Mouse (Mus musculus) adrenal gland, adult 18-20 months (tissue): ENCODE data around the gene Stxbp3. TPM values are rescaled to one million over a fixed set of nuclear protein-coding genes. Genes with fewer than 3 reads are reported as not detected.

Source experiments
- DNase-seq, 2 experiments: peaks; one replicate each; pipeline ENCODE4 v3.0.0; 2021 to 2022; ENCODE audit warnings: low spot score in 2 of 2
- total RNA-seq, 2 experiments: library from RNA; stranded (reverse); gene quantifications; 1 replicate in 1 of 2; 2 replicates in 1 of 2; pipeline ENCODE4 v1.2.3; 2021

Gene Stxbp3
- total RNA-seq, 2 experiments from 2014 or later = 42.0 to 74.7 TPM

DNA sequence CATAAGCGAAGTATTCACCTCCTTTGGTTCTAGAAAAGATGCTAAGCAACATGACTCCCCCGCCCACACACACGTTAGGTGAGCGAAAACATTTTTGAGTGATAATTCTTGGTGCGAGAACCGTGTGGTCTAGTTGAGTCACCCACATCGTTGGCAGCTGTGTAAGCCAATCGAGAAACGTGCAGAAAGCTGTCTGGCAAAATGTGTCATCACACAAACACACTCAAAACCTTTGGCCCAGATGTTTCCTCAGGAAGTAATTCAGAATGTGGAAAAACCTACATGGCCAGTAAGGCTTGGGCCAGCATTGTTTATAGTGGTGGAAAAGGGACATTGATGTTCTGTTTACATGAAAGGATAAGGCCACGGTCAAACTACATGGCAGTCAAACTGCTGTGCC lies 72.9 kb downstream of the Stxbp3 start:
- no peak for DNase-seq

DNA sequence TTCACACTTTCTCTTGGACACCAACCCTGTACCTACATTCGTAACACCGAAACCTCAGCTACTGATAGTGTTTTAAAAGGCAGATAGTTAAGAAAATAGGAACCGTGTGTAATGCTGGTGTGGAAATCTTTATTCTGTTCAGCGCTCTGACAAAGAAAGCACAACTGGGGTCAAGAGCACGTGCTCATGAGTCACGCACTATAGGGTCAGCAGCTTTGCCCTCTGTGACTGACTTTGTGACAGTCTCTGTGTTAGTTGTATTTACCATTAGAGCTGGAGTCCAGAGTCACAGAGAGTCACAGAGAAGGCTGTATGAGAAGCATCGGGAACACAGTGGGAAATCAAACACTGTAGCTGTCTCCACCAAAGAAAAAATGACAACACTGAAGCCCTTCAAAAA lies 73.4 kb downstream of the Stxbp3 start:
- DNase-seq = no peak

DNA sequence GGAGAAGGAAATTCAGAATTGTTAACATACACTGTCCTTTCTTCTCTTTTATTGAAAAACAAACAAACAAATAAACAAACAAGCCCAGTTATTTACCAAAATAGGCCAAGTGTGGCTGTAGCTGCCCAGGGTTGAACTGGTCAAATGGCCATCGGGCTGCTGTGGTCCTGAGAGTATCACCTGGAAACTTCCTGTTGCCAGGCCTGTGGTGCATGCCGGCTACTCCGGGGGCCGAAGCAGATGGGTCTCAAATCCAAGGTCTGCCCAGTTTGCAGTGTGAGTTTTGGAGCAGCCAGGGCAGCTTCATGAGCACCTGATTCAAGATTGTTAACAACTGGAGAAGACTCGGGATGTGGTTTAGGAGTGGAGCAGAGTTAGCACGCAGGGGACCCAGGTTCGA lies 74.8 kb downstream of the Stxbp3 start:
- DNase-seq = no peak

DNA sequence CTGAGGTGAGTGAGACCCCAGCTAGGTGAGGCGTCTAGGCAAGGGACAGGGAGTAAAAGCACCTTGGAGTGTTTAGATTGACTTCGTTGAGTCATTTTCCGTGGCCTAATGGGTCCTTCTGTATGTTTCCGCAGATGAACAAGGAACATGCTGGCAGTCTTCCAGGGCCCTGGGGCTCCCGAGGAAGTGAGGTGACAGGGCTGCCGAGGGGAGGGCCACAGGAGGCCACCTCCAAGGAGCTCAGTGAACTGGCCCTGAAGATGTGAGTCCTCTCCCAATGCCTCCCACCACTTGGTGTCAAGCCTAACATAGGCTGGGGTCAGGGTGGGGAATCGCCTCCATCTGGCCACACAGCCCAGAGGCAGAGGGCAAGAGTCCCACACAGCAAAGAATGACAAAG lies 75.3 kb downstream of the Stxbp3 start:
- no peak for DNase-seq

DNA sequence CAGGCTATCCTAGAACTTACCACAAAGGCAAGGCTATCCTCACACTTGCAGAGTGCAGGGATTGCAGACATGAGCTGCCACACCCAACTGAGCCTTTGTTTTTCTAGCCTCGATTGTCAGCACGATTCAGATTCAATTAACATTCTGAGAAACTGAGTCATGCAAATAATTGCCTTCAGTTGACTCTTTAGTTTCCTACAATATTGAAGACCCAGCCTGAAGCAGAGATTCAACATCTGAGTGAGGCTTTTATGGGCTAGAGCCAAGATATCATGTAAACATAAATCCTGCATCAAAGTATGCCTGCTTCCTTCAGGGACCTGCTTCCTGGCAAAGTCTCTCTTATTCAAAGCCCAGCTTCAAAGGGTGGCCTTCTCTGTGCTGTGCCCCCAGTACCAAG lies 76.6 kb downstream of the Stxbp3 start:
- DNase-seq = no peak

DNA sequence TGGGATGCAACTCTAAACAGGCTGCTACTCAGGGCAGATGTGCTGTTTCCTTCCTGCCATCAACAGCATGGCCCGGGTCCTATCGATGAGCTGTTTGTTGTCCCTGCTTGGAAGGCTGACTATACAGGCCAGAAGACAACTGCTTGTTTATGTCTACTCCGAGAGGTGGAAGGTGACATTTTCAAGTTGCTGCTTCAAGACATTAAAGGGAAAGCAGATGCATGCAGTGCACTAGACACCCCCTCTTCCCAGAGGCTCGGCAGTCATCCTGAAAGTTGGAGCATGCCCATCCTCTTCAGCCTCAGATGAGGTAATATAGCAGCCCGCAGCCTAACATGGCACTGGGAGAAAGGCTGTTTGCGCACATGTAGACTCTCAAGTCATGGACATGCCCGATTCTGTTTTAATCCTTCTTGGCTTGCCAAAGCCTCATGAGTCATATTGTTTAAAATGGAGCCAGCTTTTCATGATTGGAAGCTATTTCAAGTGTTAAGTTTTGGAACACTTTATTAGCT lies 77.7 kb downstream of the Stxbp3 start:
- no peak for DNase-seq

DNA sequence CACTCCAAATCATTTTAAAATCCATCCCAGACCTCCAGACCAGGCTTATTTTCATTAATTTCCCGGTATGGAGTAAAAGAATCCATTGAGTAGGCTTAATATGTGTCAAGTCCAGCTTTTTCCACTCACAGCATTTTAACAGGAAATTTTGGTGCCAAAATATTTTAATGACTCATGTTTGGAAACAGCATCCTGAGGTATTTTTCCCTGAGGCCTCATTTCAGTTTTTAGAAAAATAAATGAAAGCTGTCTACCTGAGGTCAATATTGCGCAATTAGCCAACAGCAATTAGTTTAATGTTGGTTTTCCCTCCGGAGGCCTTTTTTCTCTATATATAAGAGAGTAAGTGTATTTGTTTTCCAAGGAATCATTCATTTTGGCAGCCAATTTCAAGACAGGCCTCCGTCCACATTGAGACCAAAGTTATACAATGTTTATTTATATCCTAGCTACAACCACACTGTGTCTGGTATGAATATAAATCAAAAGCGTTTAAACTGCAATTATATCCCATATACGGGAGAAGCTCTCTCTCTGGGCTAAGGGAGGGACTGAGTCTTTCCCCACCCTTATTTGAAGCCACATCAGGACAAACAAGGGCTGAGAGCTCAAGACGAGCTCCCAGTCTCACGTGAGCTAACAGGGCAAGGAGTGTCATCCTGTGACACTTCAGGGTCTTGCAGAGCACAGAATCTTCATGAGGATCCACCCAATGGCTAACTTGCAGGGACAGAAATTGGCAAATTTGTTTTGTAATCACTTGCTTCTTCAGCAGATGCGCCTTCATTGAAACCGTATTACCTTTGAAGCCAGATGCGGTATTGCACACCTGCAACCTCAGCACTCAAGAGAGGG lies 80.5 kb downstream of the Stxbp3 start:
- DNase-seq = no peak

DNA sequence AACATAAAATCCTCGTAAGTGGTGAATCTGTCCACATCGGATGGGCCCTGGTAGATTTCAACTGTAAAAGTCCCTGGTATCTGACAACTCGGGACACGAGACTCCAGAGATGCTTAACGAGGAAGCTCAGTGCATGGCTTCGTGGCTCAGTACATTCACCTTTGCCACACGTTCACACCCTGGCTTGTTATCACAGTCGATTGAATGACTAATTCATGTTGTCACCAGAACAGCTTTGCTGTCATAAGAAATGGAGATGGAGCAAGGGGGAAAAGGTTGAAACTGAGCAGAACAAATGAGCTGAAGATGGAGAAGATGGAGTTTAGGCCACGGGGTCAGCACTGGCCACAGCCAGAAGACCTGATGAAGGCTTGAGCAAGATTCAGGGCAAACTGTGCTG lies 82.8 kb downstream of the Stxbp3 start:
- no peak for DNase-seq

DNA sequence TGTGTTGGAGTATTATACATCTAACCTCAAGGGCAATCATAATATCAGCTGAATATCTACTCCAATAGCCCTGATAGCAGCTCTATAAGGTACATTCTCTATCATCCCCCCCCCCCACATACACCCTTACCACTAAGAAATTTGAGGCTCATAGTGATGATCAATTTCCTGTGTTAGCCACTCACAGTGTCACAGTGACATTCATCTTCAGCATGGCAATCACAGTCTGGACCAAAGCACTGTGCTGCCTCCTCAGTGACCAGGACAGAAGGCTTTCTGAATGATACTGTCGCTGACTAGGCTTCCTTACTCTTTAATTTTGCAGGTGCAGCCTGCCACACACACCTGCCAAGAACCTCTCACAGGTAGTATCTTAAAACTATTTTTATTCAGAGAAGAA lies 84.2 kb downstream of the Stxbp3 start:
- DNase-seq = no peak

DNA sequence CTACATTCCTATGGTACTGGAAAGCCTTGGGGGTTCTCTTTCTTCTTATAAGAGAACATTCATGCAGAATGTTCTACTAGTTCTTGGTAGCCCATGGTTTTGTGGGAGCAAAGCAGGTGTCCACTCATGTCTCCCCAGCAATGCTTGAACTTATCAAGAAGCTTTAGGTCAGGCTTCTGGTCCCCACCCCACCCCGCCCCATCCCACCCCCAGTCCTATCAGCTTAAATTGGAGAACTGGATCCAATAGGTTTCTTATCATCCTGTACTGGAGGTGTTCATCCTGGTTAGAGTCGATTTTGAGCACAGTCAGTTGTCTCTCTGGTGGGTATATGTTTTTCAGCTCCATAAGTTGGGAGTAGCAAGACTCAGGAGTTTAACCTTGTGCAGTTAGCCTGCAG lies 84.8 kb downstream of the Stxbp3 start:
- no peak for DNase-seq

DNA sequence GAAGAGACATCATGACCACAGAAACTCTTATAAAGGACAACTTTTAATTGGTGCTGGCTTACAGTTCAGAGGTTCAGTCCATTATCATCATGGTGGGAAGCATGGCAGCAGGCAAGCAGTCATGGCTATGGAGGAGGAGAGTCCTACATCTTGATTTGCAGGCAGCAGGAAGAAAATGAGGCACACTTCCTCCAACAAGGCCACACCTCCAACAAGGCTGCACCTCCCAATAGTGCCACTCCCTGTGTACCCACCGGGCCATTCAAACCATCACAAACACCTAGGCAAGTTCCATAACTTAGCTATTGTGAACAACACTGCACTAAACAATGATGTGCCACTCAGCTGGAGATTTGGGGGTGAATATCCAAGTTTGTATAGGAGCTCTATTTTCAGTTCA lies 85.8 kb downstream of the Stxbp3 start:
- no peak for DNase-seq

DNA sequence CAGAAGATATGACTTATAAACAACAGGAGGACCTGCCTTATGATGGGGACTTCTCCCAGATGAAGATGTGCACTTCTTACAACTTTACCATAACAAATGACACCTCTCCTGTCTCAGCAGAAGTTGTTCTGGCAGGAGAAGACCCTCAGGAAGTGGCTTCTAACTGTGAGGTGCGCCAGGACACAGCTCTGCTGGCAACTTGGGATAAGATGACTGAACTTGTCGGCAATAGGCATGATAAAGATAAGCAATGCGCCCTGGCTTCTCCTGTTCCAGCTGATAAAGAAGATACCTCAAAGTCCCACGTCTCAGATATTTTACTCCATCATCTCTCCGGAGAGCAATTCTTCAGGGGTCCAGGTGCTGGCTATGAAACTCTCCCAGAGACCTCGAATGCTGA lies 88.6 kb downstream of the Stxbp3 start:
- DNase-seq = no peak

DNA sequence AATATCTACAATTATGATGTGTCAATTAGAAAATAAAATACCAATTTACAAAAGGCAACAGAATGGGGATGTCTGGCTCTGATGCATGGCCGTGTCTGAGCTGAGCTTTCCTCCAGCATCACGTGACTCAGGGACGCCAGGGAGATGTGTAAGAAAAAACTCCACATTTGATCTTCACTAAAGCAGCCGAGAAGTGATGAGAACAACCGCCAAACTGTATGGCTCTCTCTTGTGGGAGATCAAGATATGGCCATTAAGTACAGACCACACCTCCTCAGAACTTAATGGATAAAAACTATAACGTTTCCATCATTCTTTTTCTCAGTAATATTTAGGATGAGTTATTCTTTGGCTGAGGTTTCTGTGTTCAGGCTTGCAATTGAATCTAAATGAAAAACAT lies 89.3 kb downstream of the Stxbp3 start:
- no peak for DNase-seq

DNA sequence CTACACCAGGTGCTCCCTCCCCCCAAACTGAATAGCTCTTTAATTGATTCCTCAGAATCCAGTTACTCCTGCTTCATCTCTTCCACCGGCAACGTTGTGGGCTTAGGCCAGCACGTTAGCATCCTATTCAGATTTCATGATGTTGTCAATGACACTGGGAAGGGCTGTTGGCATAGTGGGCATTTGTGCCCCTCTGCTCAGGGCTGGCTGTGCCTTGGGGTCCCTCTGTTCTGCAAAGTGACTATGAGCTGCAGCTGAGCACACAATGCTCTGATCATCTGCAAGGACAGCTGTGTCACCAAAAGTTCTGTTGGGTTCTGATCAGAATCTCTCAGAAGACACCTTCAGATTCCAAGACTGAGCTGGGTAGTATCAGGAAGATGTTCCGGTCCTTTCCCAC lies 96.3 kb downstream of the Stxbp3 start:
- DNase-seq = no peak

Other genes with a start within 250 kb of the Stxbp3 start
- 10 to 100 TPM in 1 of 2 experiments, 1 to 10 TPM in 1; 8.3 to 11.0 TPM for gene Wdr47, start 249.2 kb downstream of the Stxbp3 start, total RNA-seq
- 10 to 100 TPM; 27.6 to 37.6 TPM for gene Clcc1, start 186.6 kb downstream of the Stxbp3 start, total RNA-seq
- 1 to 10 TPM; 1.1 to 2.8 TPM for gene Gpsm2, start 118.2 kb downstream of the Stxbp3 start, total RNA-seq
- gene Aknad1, start 100.9 kb downstream of the Stxbp3 start, total RNA-seq = not detected
- under 1 TPM; 0.43 to 0.74 TPM for gene Fndc7, start 49.5 kb upstream of the Stxbp3 start, total RNA-seq
- gene Prpf38b, start 71.2 kb upstream of the Stxbp3 start, total RNA-seq = 10 to 100 TPM; 56.6 to 73.2 TPM
- gene Henmt1, start 99.3 kb upstream of the Stxbp3 start, total RNA-seq = not detected
- gene Gm9857, start 99.9 kb upstream of the Stxbp3 start, total RNA-seq = not detected
- gene Fam102b, start 187.1 kb upstream of the Stxbp3 start, total RNA-seq = 1 to 10 TPM; 5.0 to 7.9 TPM
- gene Slc25a54, start 239.9 kb upstream of the Stxbp3 start, total RNA-seq = not detected